Mouse (Mus musculus): ENCODE results near the gene Ihh.
A peak's percentile ranks its signal among the peaks of the same experiment; 100 is the strongest.

Ihh gene

DNA sequence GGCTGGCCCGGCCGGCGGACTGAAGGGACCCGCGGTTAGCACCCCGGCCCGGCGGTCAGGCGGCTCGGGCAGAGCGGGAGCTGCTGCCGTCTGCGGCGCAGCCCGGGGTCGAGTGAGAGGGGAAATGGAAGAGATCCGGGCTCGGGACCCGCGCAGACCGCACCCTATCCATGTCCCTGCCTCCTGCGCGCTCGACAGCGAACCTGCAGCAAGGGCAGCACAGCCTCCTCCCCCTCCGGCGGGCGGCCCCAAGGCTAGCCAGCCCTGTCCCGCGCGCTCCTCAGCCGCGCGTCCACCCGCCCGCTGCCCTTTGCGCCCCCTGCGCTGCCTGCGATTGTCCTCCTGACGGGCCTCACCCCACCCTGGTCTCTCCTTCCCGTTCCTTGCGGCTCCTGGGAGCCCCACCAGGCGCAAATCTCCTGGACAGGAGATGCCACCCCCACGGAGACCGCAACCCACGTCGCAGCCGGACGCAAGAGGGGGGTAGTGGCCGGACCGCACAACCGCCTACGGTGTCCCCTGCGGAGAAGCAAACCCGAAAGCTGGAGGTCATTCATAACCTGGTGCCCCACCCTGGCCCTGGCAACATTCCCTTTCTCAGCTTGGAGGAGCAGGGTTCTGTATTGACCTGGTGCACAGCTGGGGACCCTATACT is at the start of gene Ihh:
Ihh (minus strand) TSS at position 117 of the 655 bp plus-strand sequence.
- DNase-seq (ENCODE audit: low spot score in 2 of 2) = no peak

DNA sequence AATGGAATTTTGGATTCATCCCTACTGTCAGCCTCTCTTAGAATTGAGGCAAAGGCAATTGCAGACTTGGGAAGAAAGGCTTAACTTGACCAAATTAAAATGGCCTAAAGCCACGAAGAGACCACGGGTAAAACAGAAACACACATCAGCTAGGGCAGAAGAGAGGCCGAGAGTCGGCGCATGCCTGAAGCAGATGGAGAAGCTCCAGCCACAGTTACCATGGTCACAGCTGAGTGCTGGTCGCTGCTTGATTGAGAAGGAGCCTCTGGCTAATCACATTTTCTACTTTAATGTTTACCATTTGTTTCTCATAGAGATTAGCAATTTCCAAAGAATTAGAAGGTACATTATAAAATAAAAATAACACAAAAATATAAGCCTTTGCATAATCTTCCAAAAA is 49.7 kb upstream of the Ihh start:
- DNase-seq (ENCODE audit: low spot score in 2 of 2) = no peak

DNA sequence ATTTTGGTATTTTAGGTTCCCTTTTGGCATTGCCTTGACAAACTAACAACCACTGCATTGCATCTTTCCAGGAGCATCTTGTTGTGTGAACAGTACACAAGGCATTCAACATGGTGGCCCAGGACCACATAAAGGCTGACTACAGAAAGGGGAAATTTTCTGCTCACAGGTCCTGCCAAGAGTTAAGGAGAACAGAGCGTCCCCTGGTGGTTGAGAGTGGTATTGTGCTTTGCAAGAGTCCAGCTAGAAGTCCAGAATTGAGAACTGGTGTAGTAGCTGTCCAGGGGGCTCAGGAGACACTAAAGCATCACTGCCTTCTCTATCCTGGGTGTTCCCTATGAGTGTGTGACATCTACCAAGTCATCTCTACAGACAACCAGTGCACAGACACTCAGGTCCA is 49.0 kb upstream of the Ihh start:
- peak; percentile 20 to 59 for DNase-seq (ENCODE audit: low spot score in 2 of 2)

DNA sequence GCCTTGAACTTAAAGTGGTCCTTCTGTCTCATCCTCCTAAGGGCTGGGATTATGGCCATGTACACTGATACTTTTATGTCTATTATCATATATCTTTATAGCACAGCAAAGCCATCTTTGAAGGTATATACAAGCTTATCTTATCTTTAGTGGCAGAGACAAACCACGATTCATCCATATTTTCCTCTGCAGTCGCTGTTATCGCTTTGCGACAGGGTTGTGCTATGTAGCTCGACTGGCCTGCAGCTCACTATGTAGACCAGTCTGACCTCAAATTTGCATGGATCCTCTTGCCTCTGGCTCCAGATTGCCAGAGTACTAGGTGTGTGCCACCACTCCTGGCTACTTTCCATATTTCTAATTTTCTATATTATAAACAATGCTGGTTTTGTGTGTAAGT is 47.7 kb upstream of the Ihh start:
- DNase-seq (ENCODE audit: low spot score in 2 of 2) = no peak

DNA sequence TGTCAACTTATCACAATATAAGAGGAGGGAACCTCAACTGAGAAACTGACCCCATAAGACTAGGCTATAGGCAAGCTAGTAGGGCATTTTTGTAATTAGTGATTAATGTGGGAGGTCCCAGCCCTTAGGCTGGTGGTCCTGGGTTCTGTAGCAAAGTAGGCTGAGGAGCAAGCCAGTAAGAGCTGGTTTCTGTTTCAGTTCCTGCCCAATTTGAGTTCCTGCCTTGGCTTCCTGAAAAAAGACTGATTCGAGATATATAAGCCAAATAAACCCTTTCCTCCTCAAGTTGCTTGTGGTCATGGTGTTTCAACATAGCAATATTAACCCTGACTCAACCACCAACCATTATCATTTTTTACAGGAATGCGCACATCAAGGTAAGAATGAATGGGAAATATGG is 45.8 kb upstream of the Ihh start:
- no peak for DNase-seq (ENCODE audit: low spot score in 2 of 2)

DNA sequence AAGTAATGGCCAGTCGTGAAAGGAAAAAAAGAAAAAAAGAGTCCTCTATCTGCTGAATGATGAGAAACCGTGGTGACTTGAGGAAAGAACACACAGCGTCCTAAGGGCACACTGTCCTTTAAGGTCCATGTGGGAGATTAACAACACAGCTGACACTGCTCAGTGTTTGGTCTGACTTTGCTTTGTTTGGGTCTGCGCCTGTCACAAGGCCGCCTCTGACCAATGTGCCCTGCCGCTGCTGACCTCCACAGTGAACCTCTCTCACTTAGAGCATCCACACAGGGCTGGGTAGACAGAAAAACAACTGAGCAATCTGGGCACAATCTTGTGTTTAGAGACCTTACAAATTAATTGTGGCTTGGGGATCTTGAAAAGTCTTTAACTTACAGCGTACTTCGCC is 25.5 kb upstream of the Ihh start:
- no peak for DNase-seq (ENCODE audit: low spot score in 2 of 2)

DNA sequence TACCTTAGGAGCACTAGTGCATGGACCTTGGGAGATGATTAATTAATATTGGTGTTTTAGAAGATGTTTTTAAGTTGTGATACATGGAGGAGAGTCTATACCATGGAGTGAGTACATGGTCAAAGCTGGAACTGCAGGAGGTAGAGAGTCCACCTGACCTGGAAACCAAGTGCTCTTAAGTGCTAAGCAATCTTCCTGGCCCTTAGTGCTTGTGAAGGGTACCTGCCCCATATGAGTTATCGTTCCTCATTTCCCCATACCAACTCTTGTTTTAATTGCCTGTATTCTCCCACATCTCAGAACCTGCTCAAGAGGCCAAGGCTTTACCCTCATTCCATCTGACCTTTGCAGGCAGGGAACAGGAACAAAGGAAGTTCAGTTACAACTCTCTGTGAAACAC is 24.5 kb upstream of the Ihh start:
- no peak for DNase-seq (ENCODE audit: low spot score in 2 of 2)

DNA sequence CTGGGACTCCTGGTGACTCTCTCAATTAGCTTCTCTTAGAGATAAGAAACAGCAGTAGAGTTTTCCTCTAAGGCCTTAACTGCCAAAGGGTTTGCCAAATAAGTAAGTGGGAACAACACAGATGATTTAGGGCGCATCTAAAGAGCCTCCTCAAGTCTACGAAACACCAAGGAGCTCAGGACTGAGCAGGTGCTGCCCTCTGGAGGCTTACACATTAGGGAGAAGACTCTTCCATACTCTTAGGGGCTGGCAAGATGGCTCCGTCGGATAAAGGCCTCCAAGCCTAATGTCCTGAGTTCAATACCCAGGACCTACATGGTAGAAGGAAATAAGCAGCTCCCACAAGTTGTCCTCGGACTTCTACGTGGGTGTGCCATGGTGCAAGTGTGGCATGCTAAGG is 22.1 kb upstream of the Ihh start:
- DNase-seq (ENCODE audit: low spot score in 2 of 2) = no peak

DNA sequence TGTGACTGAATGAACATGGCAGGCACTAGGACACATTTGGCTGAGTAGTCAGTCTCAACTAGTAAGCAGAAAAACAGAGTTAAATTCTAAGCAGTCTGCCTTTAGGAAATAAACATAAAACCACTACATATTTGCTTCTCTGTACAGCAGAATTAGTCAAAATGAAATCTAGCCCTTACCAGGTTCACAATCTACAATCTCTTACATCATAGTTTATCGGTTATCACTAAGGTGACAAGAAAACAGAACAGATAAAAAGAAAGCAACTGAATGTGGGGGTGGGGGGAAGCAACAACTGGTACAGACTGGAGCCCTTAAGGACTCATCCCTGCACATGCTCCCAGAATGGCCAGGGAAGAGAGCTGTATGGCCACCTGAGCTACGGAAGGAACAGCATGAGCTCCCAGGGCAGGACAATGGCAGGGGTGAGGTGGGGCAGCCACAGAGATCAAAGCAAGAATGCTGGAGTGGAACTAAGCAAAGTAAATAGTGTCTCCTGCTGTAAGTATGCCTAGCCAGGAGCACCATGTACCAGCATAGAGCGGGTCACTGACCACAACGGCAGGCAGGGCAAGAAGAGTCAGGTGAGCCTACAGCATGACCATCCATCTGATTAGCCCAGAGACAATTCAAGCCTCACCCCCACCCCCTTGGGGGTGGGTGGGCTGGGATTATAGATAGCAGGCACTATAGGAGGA is 20.0 kb upstream of the Ihh start:
- no peak for DNase-seq (ENCODE audit: low spot score in 2 of 2)

DNA sequence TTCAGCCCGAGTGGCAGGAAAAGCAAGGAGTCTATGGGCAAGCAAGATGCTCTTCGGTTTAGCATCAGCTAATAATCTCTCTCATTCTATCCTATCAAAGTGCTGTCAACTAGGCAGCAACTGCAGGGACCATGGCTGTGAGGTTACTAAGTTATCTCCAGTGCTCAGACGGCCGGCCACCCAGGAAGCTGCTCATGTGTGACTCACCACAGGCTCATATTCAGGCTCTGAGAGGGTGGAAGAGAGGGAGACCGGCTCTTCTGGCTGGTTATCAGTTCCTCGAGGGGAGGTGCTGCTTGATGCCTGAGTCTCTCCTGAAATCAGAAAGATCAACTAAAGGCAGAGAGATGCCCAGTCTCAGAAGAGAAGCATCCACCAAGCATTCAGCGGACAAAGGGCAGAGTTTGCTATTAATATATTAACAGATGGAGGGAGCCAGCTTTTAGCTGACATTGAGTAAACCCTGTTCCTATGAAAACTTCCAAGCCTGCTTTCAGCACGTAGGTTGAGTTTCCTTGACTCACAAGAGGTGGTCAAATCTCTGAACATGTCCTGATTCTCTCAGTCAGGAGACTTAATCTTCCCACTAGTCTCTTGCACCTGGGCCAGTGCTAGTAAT is 16.6 kb upstream of the Ihh start:
- no peak for DNase-seq (ENCODE audit: low spot score in 2 of 2)

DNA sequence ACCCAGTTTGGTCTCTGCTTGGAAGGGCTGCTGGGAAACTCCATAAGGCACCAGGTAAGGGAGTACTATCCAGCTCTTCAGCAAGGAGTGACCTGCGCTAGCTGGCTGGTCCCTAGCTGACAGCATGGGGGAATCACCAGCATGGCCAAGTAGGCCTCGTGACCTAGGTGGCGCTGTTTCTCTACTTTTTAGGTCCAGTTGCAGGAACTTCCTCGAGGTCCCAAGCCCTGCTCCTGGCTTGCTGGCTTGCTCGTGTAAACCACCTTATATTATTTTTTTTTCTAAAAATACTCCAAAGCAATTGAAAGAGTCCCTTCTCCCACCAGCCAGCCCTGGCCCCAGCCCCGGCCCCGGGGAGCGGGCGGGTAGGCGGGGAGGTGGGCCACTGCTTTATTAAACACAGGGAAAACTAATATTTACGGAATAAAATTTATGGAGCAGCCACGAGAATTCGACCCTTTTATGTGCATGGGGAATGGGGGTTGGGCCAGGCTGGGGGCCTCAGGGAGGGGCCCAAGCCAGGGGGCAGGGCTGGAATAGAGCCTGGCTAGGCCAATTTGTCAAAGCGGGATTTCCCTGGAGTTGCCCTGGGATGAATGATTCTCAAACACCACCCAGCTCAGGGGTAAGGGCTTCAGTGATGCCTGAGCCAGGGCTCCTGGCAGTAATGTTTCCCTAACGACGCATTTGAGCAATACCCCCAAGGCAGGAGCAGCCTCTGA is 13.2 kb upstream of the Ihh start:
- DNase-seq (ENCODE audit: low spot score in 2 of 2) = peak in 1 of 2 experiments; percentile 68

DNA sequence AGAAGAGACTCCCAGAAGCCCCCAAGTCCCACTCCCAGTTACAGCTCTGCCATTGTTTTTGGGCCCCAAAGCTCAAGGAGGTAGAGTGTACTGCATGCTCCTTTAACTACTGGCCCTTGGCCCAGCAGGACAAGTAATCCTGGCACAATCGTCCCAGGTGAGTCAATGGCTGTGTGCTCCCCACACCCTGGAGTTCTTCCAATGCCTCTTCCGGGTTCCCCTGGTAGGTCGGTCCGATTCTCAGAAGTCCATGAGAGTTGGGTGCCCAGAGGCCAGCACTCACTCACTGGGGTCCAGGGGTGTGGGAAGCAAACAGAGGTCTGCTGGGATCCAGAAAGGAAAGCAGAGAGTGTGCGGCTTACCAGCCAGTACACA is 11.4 kb upstream of the Ihh start:
- no peak for DNase-seq (ENCODE audit: low spot score in 2 of 2)

DNA sequence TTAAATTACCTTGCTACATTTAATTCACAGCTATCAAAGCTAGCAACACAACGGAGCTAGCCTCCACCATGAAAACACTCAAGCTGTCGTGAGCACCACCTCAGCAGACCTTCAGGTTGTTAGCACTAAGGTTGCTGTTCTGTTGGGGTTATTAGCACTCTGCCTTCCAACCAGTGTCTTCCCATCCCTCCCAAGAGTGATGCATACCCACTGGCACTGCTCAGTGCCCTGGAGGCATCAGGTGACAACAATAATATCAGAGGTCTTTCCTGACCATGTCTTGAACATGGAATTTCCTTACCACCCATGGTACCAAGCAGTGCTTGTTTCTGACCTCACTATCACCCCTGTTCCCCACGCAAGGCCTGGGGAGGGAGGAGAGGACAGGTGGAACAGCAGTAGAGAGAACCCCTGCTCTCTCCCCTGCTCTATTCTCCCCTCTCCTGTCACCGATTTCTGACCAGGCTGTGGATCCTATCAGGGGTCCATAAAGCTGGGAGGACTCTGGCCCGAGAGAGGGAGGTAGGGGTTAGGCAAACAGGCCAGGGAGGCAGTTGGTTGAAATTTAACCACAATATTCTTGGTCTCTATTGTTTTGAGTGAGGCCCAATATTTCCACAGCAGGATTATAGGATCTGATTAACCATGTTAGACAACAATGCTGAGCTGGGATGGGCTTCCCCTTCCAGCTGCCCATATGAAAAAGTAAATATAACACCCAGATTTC is 10.8 kb upstream of the Ihh start:
- no peak for DNase-seq (ENCODE audit: low spot score in 2 of 2)

DNA sequence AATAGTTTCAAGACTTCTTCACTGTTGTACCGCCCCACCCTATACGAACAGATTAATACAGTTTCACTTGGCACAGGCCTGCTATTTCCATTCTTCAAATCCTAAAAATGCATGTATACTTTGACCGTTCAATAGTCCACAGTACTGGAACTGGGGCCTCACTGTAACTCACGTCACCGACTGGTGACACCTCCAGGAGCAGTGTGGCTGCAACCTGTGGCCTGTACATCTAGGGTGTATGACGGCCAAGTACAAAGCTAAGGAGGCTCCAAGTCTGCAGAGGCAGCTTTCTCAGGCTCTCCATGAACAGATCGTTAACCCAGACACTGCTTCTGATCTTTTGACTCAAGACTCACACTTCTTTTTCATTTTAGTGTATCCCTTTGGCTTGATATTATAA is 10.2 kb upstream of the Ihh start:
- no peak for DNase-seq (ENCODE audit: low spot score in 2 of 2)

DNA sequence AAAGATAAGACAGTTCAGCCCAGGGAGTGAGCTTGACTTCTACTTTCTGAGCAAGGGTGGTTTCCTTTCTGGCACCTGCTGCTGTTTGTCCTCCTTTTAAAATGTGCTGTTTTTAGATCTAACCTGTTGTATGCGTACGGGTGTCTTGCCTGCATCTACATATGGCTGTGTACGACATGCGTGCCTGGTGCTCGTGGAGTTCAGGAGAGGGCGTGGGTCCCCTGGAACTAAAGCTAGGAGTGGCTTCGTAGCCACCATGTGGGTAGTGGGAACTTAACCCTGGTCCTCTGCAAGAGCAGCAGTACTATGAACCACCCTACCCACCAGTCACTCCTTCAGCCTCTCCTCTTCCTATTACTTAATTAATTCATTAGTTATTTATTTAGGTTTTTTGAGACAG is 8.6 kb upstream of the Ihh start:
- no peak for DNase-seq (ENCODE audit: low spot score in 2 of 2)

DNA sequence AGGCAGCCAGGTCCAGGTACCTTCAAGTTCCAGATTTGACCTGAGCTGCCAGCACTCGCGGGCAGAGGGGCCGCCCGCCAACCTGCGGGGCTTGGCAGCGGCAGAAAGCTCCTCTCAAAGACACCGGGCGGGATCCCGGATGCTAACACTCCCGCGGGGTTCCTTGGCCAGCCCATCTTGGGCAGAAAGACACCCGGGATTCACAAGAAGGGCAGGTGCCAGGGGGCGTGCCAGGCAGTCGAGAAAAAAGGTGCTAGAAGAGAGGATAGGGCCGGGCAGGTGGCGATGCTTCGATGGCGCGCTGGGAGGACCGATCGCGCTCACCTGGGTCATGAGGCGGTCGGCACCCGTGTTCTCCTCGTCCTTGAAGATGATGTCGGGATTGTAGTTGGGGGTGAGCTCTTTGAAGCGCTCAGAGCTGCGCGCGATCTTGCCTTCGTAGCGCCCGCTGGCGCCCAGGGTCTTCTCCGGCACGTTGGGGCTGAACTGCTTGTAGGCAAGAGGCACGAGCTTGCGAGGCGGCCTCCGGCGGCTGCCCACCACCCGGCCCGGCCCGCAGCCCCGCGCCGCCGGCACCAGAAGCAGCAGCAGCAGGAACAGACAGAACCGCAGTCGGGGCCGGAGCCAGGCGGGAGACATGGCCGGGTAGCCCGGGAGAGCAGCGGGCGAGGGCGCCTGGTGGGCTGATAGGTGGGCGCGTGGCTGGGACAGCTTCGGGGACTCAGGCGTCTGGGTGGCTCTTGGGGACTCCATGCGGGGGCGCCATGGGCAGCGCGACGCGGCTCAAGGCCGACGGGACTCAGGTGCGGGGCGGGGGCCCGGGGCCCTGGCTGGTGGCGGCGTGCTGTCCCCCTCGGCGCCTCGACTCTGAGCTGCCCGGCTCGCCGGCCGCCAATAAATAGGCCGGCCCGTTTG is 639 bp downstream of the Ihh start:
- DNase-seq (ENCODE audit: low spot score in 2 of 2) = no peak

DNA sequence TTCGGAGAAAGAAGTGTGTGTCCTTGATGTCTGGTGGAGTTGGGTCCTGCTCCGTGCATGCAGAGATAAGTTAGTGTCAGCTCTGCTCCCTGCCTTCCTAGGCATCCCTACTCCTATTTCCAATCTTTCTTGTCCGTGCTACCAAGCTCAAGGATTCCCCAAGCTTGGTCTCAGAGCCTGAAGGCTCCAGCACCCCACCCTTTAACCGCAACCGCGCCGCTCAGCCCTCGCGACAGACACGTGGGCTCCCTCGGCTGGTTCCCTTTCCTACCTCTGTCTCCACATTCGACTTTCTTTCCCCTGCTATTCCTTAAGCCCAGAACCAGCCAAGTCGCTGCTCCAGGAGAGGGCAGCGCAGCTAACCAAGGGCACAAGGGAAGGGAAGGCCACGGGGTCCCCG is 1.4 kb downstream of the Ihh start:
- DNase-seq (ENCODE audit: low spot score in 2 of 2) = no peak

DNA sequence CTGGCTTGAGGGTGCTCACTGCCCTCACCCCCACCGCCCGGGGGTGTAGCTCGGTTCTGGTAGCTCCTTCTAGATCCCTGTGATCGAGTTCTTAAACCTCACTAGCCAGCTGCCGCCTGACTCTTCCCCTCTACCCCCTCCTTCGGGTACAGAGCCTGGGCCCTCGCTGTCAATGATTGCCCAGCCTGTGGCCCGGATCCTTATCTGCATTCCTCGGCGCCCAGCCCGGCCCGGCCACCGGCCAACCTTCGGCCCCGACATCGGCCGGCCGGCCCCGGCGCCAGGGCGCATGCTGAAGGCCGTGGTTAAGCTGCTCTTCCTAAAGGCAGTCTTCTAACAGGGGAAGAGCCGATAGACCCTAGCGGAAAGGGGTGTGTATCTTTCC is 1.8 kb downstream of the Ihh start:
- no peak for DNase-seq (ENCODE audit: low spot score in 2 of 2)

DNA sequence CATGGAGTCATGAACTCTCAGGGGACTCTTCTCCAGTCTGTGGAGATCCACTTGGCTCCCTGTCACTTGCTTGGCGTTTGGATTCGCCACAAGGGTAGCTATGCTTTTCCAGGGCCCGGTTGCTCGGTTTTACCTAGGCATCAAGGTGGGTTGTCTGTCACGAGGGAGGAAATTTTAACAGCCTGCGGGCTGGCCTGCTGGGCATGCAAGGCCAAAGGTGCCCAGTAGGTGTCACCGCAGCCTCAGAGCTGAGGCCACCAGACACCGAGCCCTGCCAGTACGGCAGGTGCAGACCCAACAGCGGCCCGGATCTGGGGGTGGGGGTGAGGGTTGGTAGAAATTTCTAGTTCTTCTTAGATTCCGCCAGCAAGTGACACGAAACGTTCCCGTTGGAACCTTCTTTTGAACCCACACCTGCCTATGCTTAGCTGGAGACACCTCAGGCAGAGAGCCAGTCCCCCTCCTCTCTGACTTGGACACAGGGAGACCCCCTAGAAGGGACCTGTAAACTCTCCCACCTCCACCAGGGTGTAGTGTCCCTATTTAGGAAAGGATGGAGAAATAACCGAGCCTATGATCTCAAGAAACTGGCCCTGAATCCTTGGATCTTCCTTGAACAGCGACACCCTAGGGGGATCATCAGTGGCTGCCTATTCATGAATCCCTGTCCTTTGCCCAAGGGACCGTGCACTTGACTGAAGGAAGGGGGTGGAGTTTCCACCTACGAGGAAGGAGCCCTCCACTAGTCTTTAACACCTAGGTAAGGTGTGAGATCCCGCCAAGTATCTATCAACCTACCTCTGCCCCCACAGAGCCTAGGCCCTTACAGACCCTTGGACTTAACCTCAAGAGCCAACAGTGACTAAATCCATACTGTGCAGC is 2.4 kb downstream of the Ihh start:
- peak; percentile 32 to 64 for DNase-seq (ENCODE audit: low spot score in 2 of 2)

All from spleen, postnatal 10 days (tissue).